Mouse (Mus musculus) stomach, postnatal 0 days (tissue): ENCODE measurements around the gene Capn11. TPM values are rescaled to one million over a fixed set of nuclear protein-coding genes. Genes with fewer than 3 reads are reported as not detected.

ENCODE experiments used
- ATAC-seq: fragments of 200-750 bp; cut with Nextera tagmentation; 2 replicates; pipeline ENCODE4 v1.8.0; 2017; ENCODE audit not compliant: low FRiP score, low TSS enrichment
- DNase-seq: peaks from one replicate; pipeline ENCODE4 v3.0.0-alpha.2; 2016; ENCODE audit warnings: low spot score
- H3K27ac ChIP-seq: fragments of 300-500 bp; sonication (generic); replicated peaks from 2 replicates; pipeline ENCODE4 v1.5.1; 2014; ENCODE audit warnings: mild to moderate bottlenecking, control low read depth
- H3K27me3 ChIP-seq: fragments of 300-500 bp; sonication (generic); 2 replicates; pipeline ENCODE4 v1.6.1; 2014; ENCODE audit warnings: low read length; ENCODE audit not compliant: control insufficient read depth, insufficient read depth
- H3K36me3 ChIP-seq: fragments of 300-500 bp; sonication (generic); 2 replicates; pipeline ENCODE4 v1.6.1; 2014; ENCODE audit warnings: low read length, mixed read lengths; ENCODE audit not compliant: control insufficient read depth, insufficient read depth
- H3K4me1 ChIP-seq: fragments of 300-500 bp; sonication (generic); replicated peaks from 2 replicates; pipeline ENCODE4 v1.6.1; 2014; ENCODE audit warnings: antibody characterized with exemption; ENCODE audit not compliant: control insufficient read depth, insufficient read depth
- H3K4me2 ChIP-seq: fragments of 300-500 bp; sonication (generic); replicated peaks from 2 replicates; pipeline ENCODE4 v1.6.1; 2014; ENCODE audit warnings: low read depth, mild to moderate bottlenecking, control low read depth, moderate library complexity
- H3K4me3 ChIP-seq: fragments of 300-500 bp; sonication (generic); 2 replicates; pipeline ENCODE4 v1.5.1; 2014; ENCODE audit warnings: low read depth, low read length, control low read depth
- H3K9ac ChIP-seq: fragments of 300-500 bp; sonication (generic); 2 replicates; pipeline ENCODE4 v1.6.1; 2014; ENCODE audit warnings: mild to moderate bottlenecking, low read length, control low read depth, mixed read lengths
- H3K9me3 ChIP-seq: fragments of 300-500 bp; sonication (generic); 2 replicates; pipeline ENCODE4 v1.6.1; 2016; ENCODE audit warnings: low read length; ENCODE audit not compliant: control insufficient read depth
- CTCF ChIP-seq: IDR thresholded peaks from 2 replicates; pipeline ENCODE4 v1.5.1; 2016; ENCODE audit warnings: antibody characterized with exemption, low read depth, mild to moderate bottlenecking, moderate library complexity
- EP300 ChIP-seq: optimal IDR thresholded peaks from 2 replicates; pipeline ENCODE3; 2016; ENCODE audit warnings: antibody characterized with exemption
- WGBS: fragments of 180-500 bp; shearing (Covaris S2); extraction: QIAGEN DNeasy Blood & Tissue Kit; methylation state at CpG from one replicate; pipeline ENCODE4 v1.1.7; 2014; 5-methylcytosine and 5-hydroxymethylcytosine counted together
- polyA plus RNA-seq: library from polyadenylated mRNA; unstranded; fragments of >200 nt; fragmentation: Nextera tagmentation; extraction: Ambion mirVana; gene quantifications from 2 replicates; pipeline ENCODE4 v1.2.1, GENCODE M21; 2015

The Capn11 gene
- polyA plus RNA-seq, 1 experiment from 2014 or later, result 0.06 TPM

DNA sequence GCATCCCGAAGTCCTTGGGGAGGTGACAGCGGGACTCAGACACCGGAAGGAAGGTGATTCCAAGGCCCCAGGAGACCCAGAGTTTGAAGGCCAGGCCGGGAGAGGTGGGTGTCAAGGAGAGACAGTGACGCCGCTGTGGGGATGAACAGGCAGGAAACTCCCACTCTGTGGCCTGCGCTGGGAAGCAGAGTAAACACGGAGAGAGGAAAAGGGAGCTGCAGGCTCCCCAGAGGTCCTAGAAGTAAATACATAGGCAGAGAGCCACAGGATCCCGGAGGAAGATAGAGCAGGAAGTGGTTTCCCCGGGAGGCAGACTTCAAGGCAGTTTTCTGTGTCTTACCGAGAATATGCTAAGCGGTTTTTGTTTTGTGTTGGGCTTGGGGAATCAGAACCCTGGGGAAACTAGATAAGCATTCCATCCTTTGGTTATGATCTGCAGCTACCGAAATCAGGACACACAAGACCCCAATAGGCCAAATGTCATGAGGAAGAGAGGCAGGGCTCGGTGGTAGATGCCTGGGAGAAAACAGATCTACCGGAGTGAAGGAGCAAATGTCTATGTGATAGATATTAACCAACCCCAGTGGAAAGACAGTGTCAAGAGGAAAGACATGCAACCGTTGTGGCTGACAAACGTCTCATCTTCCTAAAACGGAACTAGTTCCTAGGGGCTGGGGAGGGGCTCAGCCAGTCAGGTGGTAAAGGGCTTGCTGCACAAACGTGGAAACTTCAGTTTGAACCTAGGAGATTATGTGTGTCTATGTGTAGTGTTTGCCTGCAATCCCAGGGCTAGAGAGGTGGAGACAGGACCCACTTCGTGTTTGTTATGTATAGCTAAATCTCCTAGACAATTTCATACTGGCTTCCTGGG lies 39.5 kb downstream of the Capn11 start:
- ATAC-seq, result peak; percentile 32; the same call in 1 of the 2 replicates
- peak overlapping the region; percentile 21 for H3K4me2 ChIP-seq

GRCm38 (mm10) chr17:45618941-45619385 lies 40.2 kb downstream of the Capn11 start:
- Histone ChIP-seq H3K27ac (peak overlapping the region; percentile 69), H3K36me3 (no peaks in the 10 kb centered on the region), H3K9me3 (no peaks in the 10 kb centered on the region), H3K4me2 (peak overlapping the region; percentile 21), H3K27me3 (no peaks in the 10 kb centered on the region), H3K4me3 (no peak overlapping the region), H3K4me1 (no peaks in the 10 kb centered on the region), H3K9ac (peak overlapping the region; percentile 52)
- no peak for TF ChIP-seq CTCF
- TF ChIP-seq EP300, result no peak
- WGBS, result 36% methylated on average over 8 of the region's 8 CpGs
- no peak for DNase-seq
- no peak for ATAC-seq

More for the DNA sequence above, 39.5 kb downstream of the Capn11 start:
- H3K9me3 ChIP-seq, result no peaks in the 10 kb centered on the region
- no peaks in the 10 kb centered on the region for H3K4me1 ChIP-seq
- DNase-seq, result no peak
- H3K27ac ChIP-seq, result peak overlapping the region; percentile 69
- no peak overlapping the region for H3K4me3 ChIP-seq
- TF ChIP-seq EP300, result no peak
- 24% methylated on average over 20 of the region's 20 CpGs for whole genome bisulfite sequencing
- H3K9ac ChIP-seq, result peak overlapping the region; percentile 52
- no peaks in the 10 kb centered on the region for H3K36me3 ChIP-seq
- H3K27me3 ChIP-seq, result no peaks in the 10 kb centered on the region

- Histone ChIP-seq H3K36me3 (no peaks in the 10 kb centered on the region), H3K9ac (no peak overlapping the region), H3K4me3 (no peak overlapping the region), H3K27ac (no peak overlapping the region), H3K9me3 (no peaks in the 10 kb centered on the region), H3K27me3 (no peaks in the 10 kb centered on the region), H3K4me1 (no peaks in the 10 kb centered on the region), H3K4me2 (no peak overlapping the region)
- TF ChIP-seq EP300, result no peak
- TF ChIP-seq CTCF, result no peak
- 84% methylated on average over 6 of the region's 6 CpGs for WGBS
- ATAC-seq (no peak), DNase-seq (no peak)
Observed at GRCm38 (mm10) chr17:45617655-45618054, 41.5 kb downstream of the Capn11 start.

DNA sequence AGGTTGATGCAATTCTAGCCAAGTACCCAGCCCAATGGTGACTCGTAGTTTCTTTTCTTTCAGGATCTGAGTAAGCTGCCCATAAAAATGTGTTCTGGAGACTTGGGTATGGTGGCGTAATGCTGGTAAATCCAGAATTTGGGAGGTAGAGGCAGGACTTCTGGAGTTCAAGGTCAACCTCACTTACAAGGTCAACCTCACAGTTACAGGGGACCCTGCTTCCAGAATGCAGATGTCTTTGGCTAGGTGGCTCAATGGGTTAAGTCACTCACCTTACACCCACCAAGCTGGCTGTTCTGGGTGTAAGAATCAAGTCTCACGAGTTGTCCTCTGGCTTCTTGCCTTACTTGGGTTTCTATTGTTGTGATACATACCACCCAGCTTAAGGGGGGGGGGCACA lies 42.4 kb downstream of the Capn11 start:
- Histone ChIP-seq H3K4me1 (no peaks in the 10 kb centered on the region), H3K36me3 (no peaks in the 10 kb centered on the region), H3K9ac (no peak overlapping the region), H3K4me3 (no peak overlapping the region), H3K4me2 (no peak overlapping the region), H3K9me3 (no peaks in the 10 kb centered on the region), H3K27ac (no peak overlapping the region), H3K27me3 (no peaks in the 10 kb centered on the region)
- no peak for DNase-seq
- no peak for TF ChIP-seq CTCF
- TF ChIP-seq EP300, result no peak
- 61% methylated on average over 3 of the region's 3 CpGs for WGBS
- no peak for ATAC-seq

DNA sequence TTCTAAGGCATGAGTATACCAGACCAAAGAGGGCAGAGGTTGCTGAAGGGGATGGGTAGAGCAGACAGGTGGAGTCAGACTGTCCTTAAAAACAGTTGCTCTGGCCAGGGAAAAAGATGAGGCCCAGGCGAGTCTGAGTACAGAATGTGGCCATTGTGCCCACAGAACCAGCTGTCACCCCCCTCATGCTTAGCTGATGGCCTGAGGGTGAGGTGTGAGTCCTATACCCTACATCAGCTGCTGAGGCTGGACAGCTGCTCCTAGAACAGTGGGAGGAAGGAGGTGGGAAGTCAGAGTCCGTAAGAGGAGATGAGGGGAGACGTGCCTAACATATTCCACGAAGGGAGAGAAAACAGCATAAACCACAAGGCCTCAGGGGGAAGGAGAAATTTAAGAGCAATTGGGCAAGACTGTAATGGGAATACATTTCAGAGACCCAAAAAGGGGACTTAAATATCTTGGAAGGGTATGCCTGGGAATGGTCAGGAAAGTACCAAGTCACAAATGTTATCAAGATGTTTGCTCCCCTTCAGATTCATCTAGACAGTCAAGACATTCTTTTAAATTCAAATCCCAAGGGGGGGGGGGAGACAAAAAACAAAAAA lies 43.0 kb downstream of the Capn11 start:
- TF ChIP-seq CTCF (no peak), EP300 (no peak)
- H3K36me3 ChIP-seq, result no peaks in the 10 kb centered on the region
- no peaks in the 10 kb centered on the region for H3K27me3 ChIP-seq
- WGBS, result 47% methylated on average over 4 of the region's 4 CpGs
- H3K4me3 ChIP-seq, result no peak overlapping the region
- H3K4me2 ChIP-seq, result no peak overlapping the region
- no peak overlapping the region for H3K9ac ChIP-seq
- DNase-seq, result no peak
- no peak for ATAC-seq
- no peaks in the 10 kb centered on the region for H3K4me1 ChIP-seq
- H3K27ac ChIP-seq, result no peak overlapping the region
- no peaks in the 10 kb centered on the region for H3K9me3 ChIP-seq

DNA sequence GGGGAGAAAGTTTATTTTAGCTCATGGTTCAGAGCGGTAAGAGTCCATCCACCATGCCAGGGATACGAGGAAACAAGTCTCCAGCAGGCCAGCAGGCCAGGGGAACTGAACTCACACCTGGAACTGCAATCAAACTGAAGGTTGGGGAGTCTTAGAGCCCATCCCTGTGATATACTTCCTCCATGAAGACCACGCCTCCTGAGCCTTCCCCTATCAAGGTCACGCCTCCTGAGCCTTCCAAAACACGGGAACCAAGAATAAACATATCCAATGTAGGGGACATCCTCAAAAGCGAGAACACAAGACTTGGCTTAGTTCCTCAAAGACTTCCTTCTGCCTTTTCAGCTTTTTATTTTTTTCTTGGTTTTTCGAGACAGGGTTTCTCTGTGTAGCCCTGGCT lies 46.2 kb downstream of the Capn11 start:
- H3K36me3 ChIP-seq, result no peaks in the 10 kb centered on the region
- H3K9me3 ChIP-seq, result no peaks in the 10 kb centered on the region
- no peak overlapping the region for H3K9ac ChIP-seq
- ATAC-seq, result no peak
- no peak overlapping the region for H3K4me2 ChIP-seq
- H3K4me1 ChIP-seq, result no peaks in the 10 kb centered on the region
- 83% methylated on average over 7 of the region's 7 CpGs for WGBS
- no peak overlapping the region for H3K27ac ChIP-seq
- no peak for TF ChIP-seq EP300
- TF ChIP-seq CTCF, result no peak
- no peaks in the 10 kb centered on the region for H3K27me3 ChIP-seq
- H3K4me3 ChIP-seq, result no peak overlapping the region
- no peak for DNase-seq
